In the genomic region with DNA sequence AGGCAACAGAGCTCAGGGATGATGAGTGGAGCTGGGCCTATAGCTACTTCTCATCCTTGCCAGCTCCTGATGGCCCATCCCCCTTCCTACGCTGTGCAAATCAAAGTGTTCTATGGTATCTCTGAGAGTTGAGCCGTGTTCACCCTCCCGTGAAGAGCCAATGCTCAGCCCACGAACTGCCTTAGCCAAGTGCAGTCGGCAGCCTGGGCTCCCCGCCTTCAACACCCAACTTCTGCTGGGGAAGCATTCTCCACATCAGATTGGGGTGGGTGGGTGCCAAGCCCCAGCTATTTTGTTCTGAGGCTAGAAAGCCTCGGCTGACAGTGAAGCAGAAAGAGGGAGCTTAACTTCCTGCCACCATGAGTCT, we compare ENCODE assay signal across 11 mouse cellular contexts. TPM values are rescaled to one million over a fixed set of nuclear protein-coding genes. Genes with fewer than 3 reads are reported as not detected.
A peak's percentile ranks its signal among the peaks of the same experiment; 100 is the strongest.
DNase-seq lines count a peak whose midpoint lies in the region.
"Had no signal": no experiment of that assay in that cellular context is flagged by ENCODE, and none has a peak within 500 bp of the region (broad histone marks: within the 10 kb centered on the region; RNA-seq: fewer than 3 reads in every experiment).

No protein-coding gene starts in this region.

- intact Hi-C loops in left cerebral cortex, postnatal 10 days (cut with DNase I) = no loop called here

- DNase-seq in left cerebral cortex, adult 11 months (ENCODE audit: low spot score) = peak; percentile 17
- no peak for DNase-seq in left cerebral cortex, postnatal 10 days (ENCODE audit: extremely low spot score in 1 of 2, low spot score in 2 of 2)
- DNase-seq in frontal cortex, postnatal 10 days (ENCODE audit: low spot score in 2 of 2) = peak; percentile 20 to 42
- peak; percentile 21 to 80 for DNase-seq in left cerebral cortex, adult 8-10 months (ENCODE audit: low spot score in 2 of 2)
- peak; percentile 67 for DNase-seq in telencephalon, adult 2 months (ENCODE audit: low read depth, low spot score)
- no peak for DNase-seq in yolk sac, embryonic 10.5 days (ENCODE audit: low spot score)
- no peak for DNase-seq in adrenal gland, postnatal 10 days
- no peak for DNase-seq in urinary bladder, postnatal 36 days (ENCODE audit: low spot score in 2 of 2)
- DNase-seq: gastrocnemius, postnatal 14 days had no signal

RNA-seq across cellular contexts. Expression of gene Grap, which starts 4.3 kb away (rescaled TPM):
- 1 to 10 TPM; 6.9 to 7.3 TPM for total RNA-seq in left cerebral cortex, postnatal 10 days (2021)
- 1 to 10 TPM; 3.3 to 5.2 (median 4.9) TPM for total RNA-seq in left cerebral cortex, adult 8-10 months (2022)
- 10 to 100 TPM; 16.0 to 17.3 TPM for total RNA-seq in adrenal gland, postnatal 10 days (2021)

RNA-seq across cellular contexts. Expression of gene Fam83g, which starts 35.2 kb away (rescaled TPM):
- total RNA-seq in left cerebral cortex, postnatal 10 days (2021) = under 1 TPM; 0.06 to 0.09 TPM
- under 1 TPM in 2 of 4 experiments, not detected in 2; 0.09 to 0.28 TPM for total RNA-seq in left cerebral cortex, adult 8-10 months (2022)
- under 1 TPM; 0.78 to 0.85 TPM for total RNA-seq in adrenal gland, postnatal 10 days (2021)
- total RNA-seq: common myeloid progenitor, adult 5-6 weeks; megakaryocyte-erythroid progenitor cell, adult 5-6 weeks had no signal

Comparison
In these comparisons a context has a peak if more than half of its experiments do, and no peak if none do; other contexts are left out.
1. DNase-seq: peak in left cerebral cortex, adult 11 months (single experiment), frontal cortex, postnatal 10 days (2 of 2), left cerebral cortex, adult 8-10 months (2 of 2) and telencephalon, adult 2 months (single experiment); none in left cerebral cortex, postnatal 10 days (0 of 2), yolk sac, embryonic 10.5 days (single experiment), adrenal gland, postnatal 10 days (single experiment) and urinary bladder, postnatal 36 days (0 of 2).